Mouse (Mus musculus): ENCODE results near the gene Limk2.
A peak's percentile ranks its signal among the peaks of the same experiment; 100 is the strongest.

The Limk2 gene

DNA sequence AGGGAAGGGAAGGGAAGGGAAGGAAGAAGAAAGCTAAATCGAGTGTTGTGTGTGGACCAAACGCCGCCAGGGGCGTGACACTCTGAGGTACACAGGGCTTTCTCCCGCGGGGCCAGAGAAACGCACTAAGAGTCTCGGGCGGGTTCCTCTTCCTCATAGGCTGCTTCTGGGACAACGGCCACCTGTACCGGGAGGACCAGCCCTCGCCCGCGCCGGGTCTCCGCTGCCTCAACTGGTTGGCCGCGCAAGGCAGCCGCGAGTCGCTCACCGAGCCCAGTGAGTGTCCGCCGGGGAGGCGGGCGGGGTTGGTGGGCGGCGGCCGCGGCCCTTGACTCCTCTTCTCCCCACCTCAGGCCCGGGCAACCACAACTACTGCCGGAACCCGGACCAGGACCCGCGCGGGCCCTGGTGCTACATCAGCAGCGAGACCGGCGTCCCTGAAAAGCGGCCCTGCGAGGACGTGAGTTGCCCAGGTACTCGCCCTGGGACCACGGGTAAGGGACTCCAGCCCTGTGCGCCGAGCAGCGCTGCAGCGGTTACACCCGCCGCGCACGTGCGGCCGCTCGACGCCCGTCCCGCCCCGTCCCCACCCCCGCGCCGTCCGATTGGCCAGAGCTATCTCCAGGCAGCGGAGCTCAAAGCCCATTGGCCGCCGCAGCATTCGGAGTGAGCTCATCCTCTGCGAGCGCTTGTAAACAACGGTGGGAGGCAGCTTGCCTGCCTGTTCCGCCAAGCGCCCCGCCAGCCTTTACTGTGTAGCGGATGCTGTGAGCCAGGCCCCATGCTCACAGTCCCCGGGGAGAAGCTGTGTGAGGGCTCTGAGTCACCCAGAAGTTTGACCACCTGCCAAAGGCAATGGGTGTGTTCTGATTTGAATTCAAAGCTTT lies 77.0 kb downstream of the Limk2 start:
- DNase-seq = peak; percentile 84

DNA sequence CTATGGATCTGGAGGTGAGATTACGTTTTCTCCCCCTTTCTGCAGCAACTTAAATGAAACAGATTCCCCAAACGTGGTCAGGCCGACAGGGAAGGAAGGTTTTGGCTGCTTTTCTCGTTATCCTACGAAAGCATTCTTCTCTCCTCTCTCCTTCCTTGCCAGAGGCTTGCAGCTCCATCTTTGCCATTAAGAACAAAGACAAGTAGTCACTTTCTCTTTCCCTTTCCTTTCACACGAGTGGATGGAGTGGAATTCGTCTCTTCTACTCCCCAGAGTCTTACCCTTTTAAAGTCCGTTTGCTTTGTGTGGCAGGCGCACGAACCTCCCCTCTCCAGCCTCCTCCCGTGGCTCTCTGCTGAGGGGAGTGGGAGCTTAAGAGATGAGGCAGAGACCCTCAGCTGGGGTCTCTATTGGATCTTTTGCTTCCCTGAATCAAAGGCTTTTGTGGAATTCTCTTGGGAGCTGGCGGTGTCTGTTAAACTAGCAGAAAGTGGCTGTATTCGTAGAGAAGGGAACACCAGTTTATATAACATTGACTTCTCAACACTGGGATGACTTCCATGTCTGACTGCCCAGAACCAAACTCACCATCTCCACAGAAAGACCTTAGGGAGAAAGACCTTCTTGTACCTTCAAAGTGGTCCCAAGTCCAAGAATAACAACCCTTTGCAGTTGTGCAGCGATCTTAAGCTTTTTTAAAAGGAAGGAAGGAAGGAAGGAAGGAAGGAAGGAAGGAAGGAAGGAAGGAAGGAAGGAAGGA lies 77.8 kb downstream of the Limk2 start:
- DNase-seq = no peak

DNA sequence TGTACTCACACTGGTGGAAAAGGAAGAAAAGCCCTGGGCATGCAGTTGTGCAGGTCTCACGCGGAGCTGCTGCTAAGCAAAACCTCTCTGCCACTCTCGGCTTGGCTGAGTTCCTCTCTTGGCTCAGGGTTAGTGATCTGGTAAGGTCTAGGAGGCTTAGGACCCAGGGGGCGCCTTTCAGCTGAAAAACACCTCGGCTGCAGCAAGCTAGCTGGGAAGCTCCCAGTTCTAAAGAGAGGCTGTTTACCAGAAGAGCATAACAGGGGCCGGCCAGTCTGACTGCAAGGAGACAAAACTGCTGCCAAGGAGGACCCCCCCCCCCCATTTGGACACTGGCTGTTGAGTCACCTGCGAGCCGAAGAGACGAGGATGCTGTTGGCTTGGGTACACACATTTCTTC lies 78.4 kb downstream of the Limk2 start:
- DNase-seq = peak; percentile 85

DNA sequence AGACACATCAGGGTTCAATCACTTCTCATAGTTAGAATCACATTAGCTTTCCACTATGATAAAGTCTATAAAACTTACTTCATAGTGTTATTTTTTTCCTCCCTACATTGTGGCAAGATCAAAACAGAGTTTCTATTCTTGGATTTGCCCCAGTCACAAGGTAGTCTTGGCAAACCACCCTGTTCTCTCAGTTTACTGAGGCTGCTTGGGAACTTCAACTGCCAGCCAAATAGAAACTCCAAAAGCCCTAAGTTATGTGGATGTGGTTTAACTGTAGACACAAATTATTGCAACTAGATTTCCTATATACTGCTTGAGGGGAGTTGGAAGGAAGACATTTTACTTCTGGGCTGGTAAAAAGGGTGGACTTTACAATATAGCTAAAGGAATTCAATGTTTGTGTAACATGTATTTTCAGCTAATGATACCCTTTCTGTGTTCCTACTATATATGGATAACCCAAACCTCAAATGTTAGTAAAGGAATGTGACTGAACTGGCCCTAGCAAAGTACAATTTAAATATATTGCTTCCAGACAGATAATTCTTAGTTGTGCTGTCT lies 79.0 kb downstream of the Limk2 start, which contains the start of gene Pik3ip1:
TSS of gene Pik3ip1 (plus strand) at position 511 of the 561 bp plus-strand sequence.
- DNase-seq = no peak

DNA sequence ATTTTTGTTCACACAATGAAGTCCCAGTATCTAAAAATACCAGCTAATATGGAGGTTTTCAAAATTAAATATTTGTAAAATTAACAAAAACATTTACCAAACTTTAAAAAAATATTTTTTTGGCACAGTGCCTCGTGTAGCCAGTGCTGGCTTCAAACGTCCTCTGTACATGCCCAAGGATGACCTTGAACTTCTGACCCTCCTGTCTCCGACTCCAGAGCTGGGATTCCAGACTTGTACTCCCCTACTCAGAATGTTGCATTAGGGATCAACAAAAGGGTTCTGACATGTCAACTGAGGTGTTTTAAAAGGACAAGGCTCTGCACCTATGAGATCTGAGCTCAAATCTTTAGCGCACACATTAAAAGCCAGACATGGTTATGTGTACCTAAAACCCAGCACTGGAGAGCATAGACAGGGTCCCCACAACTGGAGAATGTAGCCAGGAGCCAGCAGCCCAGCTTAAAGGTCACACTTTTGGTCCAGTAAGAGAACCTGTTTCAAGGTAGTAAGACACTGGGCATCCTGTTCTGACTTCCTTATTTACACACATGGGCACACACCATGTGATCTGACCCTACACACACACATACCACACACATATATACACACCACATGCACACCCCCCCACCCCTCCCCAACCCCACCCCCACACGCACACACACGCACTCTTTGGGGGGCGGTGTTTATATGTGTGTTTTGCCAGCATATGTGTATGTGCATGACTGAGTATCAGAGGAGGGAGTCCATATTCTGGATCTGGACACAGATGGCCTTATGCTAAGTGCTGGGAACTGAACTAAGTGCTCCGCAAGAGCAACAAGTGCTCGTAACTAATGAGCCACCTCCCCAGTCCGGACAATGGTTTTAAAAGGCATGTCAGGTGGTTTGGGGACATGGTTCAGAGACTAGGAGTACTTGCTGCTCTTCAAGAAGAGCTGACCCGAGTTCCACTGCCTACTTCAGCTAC lies 79.9 kb downstream of the Limk2 start:
- no peak for DNase-seq

DNA sequence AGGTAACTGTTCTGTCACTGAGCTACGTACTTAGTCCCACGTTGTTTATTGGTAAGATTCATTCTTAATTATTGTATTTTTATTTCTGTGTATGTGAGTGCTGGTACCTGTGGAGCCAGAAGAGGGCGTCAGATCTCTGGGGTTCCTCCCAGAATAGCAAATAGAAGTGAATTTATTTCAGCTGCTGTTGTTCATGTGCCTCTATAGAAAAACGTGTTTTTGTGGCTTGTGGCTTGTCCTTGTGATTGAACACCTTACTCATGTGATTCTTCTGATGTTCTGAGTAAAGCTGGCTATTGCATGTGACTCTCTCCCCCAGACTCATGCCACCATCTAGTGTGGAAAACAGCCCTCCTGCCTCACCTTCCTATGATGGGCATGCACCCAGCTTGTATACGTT lies 80.7 kb downstream of the Limk2 start:
- no peak for DNase-seq

DNA sequence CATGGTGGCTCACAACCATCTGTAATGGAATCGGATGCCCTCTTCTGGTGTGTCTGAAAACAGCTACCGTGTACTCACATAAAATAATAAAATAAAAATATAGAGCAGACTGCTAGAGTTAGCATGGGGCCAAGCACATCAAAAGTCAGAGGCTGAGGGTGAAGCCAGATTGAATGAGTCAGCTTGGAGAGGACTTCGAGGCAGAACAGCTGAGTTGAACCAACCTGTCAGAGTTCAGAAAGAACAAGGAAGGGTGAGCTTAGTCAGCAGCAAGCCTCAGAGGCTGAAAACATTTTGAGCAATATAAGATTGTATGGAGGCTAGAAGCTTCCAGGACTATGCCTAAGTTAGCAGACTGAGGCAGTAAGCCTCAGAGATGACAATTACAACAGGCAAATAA lies 90.7 kb downstream of the Limk2 start:
- DNase-seq = no peak

DNA sequence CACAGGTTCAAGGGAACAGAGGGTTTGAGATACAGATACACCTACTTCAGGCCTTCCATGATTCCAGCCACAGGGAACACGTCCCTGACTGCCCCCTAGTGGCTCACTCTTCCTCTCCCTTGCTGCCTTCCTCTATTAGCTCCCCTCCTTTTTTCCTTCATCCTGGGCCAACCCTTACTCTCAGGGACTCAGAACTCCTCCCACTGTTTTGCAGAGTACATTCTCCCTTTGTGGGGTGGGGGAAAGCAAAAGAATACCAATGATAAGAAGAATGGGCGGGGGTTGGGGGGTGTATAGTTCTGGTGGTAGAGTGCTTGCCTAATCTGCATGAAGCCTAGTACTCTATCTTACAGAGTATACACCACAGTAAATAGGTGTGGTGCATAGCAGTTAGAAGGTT lies 94.8 kb downstream of the Limk2 start:
- DNase-seq = peak; percentile 78

DNA sequence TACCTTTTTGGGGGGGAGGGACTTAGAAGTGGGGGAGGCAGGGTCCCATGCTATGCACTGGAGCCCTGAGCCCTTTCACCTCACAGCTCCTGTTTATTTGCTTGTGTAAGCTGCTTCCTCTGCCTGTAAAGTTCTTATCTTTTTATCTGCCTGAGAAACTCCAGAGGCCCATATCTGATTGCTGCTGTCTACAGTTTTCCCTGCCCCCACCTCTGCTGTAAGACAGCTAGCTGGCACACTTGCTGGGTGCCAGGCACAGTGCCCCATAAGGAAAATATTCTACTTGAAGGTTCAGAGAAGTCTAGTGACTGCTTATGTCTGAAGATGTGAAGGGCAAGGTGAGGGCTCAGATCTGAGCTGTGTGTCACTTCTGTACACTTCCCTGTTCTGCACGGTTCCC lies 95.7 kb downstream of the Limk2 start:
- no peak for DNase-seq

DNA sequence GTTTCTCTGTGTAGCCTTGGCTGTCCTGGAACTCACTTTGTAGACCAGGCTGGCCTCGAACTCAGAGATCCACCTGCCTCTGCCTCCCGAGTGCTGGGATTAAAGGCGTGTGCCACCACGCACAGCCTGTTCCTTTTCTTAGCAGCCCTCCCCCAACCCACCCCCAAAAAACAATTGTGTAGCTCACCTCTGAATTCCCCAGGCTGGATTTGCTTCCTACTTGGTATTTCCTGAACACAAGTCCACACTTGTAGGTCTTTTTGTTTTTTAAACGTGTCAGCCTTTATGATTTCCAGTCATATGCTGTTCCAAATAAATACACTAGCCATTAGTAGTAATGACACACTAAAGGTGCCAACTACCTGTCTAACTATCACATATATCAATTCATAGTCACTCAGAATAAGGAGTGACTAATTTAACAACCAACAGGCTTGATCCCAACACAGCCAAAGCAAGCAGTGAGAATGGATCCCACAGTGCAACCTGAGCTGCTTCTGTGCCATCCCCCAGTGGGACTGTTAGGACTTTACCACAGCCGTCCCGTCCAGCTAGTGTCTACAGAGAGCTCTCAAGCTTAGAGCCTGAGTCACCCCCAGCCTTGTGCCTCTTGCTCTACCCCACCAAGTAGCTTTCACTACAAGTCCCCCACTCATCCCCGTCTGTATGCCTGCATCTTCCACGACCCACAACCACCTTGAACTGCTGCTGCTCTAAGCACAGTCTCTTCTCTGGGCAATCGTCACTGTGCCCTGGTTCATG lies 97.2 kb downstream of the Limk2 start:
- DNase-seq = no peak

DNA sequence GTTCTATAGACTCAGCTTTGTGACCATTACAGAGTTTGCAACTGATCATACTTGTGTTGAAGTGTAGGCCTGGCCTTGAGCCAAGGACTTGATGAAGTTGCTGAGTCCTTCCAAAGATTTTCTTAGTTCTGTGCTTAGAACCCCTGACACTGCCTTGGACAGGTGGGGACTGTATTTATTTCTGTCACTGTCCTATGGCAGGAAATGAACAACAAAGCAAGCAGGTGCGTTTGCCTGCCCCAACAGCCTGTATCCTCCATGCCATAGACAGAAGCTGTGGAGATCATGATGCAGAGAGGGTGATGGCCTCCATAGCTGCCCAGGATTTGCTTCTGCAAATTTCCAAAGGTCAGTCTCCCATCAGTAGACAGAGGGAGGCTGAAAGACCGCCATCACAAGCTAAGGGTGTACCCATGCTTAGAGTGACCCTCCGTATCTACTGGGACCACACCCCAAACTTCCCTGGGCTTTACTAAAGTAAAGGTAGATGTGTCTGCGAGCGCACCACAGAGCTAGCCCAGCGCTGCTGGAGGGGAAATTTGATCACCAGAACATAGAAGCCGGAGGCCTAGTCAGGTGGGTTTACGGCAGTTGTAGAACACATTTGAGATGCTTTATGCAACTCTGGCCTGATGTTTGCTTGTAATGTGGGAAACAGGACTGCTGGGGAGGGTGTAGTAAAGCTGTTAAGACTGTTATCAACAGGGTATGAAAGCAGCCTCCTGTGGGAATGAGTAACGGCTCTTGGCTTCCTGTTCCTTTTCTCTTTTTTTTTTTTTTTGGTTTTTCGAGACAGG lies 98.0 kb downstream of the Limk2 start:
- DNase-seq = no peak

DNA sequence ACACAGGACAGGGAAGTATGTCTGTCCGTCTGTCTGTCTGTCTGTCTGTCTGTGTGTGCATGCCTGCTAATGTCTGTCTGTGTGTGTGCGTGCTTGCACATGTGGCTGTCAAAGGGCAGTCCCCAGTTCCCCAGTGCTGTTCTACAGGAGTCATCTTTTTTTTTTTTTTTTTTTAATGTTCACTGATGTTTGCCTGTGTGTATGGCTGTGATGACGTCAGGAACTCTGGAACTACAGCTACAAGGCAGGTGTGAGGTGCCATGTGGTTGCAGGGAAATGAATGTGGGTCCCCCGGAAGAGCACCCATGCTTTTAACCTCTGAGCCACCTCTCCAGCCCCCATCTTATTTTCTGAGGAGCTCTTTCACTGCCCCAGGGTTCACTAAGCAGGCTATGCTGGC lies 99.1 kb downstream of the Limk2 start:
- DNase-seq = no peak

DNA sequence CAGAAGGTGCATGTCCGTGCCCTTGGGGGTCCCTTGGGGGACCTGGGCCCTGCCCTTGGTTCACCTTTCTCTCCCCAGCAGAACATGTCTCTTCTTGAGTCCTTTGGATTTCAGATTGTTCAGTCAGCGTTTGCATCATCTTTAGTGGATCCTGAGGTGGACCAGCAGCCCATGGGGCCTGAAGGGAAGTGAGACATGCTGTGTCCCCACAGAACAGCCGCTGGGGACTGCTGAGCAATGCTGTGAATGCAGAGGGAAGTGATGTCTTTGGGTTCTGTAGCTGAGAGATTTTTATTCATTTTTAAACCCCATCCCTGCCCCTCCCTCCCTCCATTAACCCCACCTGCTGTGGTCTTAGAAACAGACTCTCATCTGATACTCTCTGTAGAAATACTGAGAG lies 101.1 kb downstream of the Limk2 start:
- no peak for DNase-seq

DNA sequence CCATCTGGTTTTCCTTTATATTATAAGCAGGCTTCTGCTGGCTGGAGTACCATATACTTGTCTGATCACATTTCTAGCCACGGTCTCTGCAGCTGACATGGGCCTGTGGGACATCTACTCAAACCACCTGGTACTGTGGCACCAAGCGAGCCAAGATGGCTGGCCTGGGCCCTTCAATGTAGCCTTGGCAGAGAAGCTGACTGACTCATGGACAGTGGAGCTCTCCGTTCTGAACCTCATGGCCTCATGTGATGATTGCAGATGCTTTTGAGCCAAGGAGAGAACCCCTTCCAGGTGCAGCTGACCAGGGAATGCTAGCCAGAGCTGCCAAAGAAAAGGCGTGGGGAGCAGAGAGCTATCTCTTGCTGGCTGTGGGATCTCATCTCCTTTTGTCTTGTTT lies 103.2 kb downstream of the Limk2 start:
- DNase-seq = no peak

DNA sequence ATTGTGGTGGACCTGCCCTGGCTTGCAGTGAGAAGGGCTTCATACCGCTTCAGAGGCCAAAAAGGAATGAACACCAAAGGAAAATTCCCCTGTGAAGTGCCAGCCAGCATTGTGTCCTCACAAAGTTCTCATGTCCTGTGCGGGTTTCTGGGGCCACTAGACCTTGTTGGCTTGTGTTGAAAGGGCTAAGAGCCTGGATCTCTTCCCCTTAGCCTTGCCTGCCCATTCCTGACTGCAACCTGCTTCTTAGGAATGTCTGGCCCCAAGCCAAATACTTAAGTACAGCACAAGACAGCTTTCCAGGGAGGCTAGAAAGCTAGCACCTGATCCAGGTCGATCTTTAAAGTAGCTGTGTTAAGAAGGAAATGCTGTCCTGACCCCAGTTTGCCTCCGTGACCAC lies 106.2 kb downstream of the Limk2 start:
- DNase-seq = peak; percentile 39

DNA sequence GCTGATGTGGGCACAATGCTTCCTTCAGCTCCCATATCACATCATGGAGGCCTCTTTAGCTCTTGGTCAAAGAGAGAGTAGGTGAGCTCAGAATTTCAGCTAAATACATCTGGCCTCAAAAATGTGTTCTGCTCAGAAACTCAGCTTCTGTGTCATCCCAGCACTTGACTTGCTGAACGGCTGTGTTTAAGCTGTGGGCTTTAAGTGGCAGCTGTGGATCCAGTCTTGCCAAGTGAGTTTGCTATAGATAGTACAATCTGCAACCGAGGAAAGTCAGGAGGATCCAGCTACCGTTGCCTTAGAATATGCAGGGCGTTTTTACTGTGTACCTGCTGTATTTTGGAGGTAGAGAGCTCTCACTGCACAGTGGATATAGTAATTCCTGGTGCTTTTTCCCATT lies 106.6 kb downstream of the Limk2 start:
- DNase-seq = no peak

DNA sequence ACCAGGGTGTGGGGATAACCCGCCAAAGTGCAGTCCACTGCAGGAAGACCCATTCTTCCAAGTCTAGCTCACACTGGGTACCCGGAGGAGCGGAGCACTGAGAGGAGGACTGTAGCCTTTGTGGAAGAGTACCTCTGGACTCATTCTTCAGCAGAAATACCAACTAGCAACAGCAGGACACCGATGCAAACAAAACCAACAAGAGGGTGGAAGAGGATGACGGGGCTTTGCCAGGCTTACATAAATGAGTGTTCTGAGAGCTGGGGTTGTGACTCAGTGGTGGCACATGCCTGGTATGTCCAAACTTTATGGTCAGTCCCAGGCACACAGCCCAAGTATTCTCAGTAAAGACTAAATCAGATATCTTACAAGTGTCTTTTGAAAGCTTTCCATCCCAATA lies 107.9 kb downstream of the Limk2 start:
- no peak for DNase-seq

DNA sequence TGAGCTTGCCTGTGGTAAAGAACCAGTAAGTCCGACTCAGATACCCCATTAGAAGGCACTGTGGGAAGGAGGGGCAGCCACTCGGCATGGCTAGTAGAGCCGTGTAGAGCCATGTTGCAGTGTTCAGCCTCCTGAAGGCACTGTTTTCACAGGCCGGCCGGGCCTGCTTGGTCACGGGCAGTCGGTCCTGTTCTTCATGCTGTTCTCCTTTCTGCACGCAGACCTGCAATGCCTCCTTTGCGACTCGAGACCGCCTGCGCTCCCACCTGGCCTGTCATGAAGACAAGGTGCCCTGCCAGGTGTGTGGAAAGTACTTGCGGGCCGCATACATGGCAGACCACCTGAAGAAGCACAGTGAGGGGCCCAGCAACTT lies 110.2 kb downstream of the Limk2 start:
- DNase-seq = no peak

DNA sequence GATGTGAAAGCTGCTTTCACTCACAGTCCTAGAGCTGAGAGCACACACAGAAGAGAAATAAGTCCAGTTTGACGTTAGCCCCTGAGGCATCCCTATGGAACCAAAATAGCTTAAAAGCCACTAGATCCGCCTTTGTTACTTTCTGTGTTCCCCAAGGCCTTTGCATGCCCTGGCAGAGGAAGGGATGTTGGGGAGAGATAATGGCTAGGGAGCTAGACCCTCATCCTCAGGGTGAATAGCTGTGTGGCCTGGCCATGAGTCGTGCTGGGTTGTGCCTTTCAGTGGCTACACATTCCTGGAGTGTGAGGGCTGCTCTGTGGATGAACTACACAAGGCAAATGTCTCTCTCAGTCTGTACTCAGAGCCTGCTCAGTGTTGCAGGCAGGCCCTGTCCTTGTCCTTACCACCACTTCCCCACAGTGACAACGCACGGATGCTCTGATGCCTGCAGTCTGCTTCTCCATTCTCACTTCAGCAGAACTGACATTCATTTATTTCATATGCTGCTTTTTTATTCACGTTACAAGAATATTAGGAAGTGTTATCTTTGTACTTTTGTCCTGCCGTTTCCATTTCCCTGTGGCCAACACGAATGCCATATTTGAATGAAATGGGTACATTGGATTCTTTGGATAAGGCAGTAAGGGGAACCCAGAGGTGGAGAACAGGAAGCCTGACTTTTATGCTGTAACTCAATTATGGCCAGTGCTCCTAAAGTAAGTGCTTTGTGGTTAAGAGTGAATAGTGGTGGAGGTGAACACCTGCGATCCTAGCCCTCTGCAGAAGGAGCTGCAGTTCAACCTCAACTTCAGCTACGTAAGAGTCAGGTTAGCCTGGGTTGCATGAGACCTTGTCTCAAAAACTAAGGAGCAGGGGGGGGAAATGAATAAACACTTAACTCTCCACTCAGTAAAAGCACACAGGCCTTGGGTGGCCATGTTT lies 110.8 kb downstream of the Limk2 start:
- DNase-seq = no peak

DNA sequence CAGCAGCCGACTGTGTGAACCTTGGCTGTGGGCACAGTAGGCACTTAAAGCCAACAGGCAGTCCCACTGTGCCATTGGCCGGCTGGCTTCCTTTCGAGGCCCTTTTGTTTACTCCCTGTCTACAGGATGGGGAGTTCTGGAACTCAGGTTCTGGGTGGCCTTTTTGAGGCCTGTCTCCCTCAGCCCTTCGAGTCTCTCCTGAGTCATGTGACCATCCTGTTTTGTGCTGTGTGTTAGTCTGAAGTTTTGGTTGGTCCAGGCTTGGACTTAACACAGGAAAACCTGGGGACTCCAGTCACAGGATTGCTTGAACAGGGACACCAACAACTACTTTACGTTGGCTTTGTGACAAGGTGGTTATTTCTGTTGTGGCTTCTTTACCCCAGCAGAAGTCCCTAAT lies 112.9 kb downstream of the Limk2 start:
- DNase-seq = no peak

All from kidney, adult 18-20 months (tissue).